Mouse (Mus musculus): ENCODE measurements around the gene Gm1673.

Gene Gm1673

DNA sequence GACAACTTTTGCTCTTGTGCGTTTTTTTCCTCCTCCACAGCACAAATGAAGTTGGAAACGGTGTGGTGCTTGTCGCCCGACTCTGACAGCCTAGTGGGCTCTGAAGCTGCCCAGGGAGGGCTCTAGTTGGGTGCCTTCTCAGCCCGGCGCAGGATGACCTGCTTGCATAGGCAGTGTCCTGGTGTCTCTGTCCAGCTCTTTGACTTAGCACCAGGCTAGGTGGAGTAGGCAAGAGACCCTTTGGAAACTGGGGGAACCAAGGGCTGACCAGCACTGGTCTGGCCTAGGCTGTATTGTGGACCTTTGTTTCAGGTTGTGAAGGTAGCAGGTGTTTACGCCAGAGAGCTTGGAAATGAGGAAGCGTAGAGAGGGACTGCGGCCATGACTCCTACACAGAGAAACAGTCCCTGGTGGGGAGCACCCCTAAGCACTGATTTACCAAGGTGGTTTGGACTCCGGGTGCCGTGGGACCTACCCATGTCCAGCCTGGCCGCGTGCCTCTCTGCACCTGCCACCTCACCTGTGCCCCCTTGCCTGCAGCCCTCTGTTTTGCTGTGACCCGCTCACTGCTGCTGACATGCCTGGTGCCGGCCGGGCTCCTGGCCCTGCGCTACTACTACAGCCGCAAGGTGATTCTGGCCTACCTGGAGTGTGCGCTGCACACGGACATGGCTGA, 14.7 kb downstream of the Gm1673 start:
- no peak for DNase-seq

DNA sequence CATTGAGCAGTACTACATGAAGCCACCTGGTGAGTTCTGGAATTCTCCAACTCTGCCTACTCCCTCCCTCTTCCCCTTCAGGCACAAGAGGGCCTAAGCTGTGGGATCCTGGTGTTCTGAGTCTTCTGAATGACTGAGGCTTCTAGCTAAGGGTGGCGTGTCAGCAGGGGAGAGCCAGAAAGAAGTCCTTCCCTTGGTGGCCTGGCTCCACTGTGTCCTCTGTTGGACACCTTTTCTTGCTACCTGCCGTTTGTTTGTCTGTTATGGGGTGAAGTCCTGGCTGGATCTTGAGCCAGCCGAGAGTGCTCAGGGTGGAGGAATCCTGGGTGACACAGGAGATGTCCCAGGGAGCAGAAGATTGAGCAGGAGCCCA, 15.3 kb downstream of the Gm1673 start:
- no peak for DNase-seq

DNA sequence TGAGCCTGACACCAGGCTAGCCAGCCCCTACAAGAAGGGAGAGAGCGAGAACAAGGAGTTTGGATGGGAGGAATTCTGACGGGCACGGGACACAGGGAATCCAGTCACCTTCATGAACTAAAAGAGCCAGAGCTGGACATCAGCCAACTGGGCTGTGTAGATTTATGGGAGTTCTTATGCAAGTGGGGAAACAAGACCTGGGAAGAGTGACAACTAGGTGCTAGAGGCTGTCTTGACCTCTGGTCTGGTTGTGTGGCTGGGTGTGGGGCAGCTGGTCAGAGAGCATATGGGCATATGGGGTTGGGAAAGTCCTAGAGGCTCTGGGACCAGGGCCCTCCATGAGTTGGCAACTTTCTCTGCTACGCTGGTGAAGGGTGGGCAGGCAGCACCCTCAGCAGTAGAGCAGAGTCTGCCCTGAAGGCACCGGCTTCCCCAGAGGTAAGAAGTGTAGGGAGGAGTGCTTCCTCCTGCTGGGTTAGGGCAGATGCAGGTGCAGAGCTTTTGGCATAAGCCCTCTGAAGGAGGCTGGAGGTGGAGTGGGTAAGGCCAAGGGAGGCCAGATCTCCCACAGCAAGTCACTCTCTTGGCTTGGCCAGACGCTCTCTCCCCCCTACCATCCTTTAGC, 16.3 kb downstream of the Gm1673 start:
- DNase-seq: no peak

DNA sequence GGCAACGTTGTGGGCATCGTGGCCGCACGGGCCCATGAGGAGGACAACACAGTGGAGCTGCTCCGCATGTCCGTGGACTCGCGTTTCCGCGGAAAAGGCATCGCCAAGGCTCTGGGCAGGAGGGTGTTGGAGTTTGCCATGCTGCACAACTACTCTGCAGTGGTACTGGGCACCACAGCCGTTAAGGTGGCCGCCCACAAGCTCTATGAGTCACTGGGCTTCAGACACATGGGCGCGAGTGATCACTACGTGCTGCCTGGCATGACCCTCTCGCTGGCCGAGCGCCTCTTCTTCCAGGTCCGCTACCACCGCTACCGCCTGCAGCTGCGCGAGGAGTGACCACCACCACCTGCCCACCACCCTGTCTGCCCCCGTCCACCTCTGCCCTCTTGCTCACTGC, 17.6 kb downstream of the Gm1673 start:
- no peak for DNase-seq

DNA sequence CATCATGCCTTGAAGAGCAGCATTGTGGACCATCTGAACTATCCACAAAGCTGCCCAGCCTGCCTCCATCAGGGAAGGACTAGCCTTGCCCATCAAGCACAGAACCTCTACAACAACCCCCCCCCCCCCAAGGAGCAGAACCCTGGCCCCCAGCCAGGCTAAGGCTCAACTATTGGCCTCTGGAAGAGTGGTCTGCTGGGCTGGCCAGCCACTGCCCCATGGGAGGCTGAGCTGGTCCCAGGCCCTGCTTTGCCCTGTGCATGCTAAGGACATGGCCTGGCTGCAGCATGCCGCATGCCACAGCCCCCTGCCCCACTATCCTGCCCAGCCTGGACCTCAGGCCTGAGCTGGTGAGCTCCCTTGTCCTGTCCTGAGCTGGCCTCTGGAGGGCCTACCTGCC, 18.2 kb downstream of the Gm1673 start:
- no peak for DNase-seq

DNA sequence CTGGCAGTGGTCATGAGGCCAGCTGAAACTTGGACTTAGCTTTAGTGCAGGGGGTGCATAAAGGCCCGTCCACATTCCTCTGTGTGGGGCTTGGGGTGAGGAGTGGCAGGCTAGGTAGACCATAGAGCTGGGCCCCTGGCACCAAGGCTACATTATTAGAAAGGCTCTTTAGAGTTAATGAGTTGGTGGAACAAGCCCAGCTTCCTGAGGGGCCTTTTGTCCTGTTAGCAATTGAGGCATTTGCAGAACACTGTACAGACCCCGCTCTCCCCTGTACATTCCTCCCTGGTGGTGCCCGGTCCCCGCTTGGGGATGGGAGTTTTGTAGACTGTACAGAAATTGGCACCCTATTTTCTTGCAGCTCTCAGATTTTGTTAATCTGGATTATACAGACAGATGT, 19.4 kb downstream of the Gm1673 start:
- DNase-seq: no peak

DNA sequence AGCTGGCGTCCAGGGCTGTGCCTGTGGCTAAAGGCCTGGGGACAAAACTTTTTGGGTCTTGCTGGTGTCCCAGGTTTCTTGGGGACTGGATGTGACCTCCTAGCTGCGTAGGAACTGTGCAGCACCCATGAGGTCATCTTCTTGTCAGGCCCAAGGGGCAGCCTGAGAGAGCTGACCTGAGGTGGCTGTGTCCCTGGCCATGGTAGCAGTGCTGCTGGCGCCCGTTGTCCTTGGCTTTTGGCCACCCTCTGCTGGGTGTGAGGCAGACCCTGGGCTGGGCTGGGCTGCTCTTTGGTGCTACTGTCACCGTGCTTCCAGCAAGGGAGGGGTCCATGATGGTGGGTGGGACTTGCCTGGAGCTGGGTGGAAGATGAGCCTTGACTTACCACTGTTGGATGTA, 21.4 kb downstream of the Gm1673 start:
- DNase-seq: no peak

DNA sequence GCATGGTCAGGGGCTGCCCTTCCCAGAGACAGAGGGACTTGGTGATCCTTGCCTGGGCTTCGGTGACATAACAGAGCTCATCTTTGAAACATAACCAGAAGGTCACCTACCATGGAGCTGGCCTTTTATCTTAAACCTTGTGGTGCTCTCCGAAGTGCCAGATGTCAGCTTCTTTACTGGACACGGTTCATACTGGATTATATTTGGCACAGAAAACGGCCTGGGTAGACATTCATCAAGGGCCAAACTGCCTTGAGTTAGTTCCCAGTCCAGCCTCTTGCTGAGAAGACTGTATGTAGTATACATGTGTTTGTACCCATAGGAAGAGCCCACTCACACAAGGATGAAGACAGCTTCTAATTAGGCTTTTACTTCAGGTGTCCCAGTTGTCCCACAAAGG, 23.6 kb downstream of the Gm1673 start:
- no peak for DNase-seq

DNA sequence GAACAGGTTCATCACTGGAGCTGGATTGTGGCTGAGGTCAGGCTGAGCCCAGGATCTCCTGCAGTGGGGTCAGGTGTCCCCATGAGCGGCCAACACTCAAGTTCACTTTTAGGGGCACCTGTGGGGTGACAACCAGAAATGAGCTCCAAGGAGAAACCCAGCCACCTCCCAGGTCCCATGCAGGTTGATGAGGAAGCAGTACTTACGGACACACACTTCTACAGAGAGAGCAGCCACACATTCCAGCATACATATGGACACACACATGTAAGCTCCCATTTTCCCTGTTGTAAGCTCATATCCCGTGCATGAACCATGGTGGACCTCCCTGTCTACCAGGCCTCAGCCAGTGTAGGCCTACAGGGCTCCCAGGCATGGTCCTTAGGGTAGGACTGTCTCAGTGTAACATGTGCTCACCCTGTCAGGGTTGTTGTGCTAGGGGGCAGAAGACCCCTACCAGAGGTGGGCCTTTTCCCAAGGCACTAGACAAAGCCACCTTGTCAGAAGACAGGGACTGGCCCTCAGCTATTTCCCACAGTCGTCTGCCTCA, 24.2 kb downstream of the Gm1673 start:
- no peak for DNase-seq

DNA sequence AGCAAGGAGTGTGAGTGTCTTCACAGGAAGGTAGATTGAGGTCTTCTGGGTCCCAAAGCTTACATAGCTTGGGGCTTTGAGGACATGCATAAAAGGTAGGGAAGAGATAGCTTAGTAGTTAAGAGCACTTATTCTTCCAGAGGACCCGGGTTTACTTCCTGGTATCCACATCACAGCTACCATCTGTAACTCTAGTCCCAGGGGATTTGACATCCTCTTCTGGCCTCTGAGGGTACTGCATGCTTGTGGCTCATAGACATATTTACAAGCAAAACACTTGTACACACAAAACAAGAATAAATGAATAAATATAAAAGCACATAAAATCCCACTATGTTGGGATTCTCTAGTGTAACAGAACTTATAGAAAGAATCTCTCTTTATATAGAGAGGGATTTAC, 31.4 kb downstream of the Gm1673 start:
- DNase-seq: no peak

DNA sequence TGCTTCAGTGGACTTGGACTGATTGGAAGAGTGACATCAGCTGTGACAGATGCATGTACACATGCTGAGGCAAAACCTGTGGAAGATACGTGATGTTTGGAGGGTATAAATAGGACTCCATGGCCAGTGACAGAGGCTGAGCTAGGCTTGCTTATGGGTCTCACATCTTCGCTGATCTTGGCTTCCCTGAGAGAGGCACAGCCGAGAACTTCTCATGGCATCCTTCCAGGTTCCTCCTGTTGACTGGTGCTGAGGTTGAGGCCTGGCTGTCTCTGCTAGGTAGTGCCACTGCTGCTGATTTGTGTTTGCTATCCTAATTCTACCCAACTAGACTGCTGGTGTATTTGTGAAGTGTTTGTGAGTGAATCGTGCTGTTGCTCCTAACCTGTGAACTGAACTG, 35.7 kb downstream of the Gm1673 start:
- DNase-seq: no peak

DNA sequence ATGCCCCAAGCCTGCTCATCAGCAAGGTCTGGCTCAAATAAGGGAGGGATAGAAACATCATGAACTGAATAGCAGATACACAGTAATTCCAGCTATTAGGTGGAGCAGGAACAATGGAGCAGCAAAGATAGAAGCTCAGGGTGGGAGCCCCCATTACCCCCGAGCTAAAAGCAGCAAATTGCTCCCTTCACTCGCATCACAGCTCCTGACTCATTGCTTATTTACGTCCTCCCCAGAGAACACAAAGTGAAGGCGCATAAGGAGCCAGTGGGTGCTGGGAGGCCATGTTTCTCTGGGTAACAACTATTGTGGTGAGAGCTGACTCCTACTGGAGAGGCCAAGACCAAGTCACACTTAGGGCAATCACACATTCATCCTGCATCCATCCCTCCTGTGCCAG, 46.9 kb downstream of the Gm1673 start:
- no peak for DNase-seq

DNA sequence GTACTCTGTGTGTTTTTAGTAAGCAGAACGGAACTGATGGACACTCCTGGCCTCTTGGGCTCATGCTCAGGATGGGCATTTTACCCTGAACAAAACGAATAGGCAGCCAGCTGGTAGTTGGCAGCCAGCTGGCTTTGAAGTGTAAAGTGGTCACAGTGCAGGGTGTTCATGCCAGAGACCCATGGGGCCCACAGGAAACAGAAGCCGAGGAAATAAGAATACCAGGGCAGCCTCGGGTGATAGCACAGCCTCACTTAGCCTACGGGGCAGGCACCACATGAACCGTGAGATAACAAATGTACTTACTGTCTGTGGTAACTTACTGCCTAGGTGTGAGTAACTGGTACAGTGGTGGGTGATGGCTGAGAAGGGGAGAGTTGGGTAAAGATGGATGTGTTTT, 47.8 kb downstream of the Gm1673 start:
- DNase-seq: no peak

DNA sequence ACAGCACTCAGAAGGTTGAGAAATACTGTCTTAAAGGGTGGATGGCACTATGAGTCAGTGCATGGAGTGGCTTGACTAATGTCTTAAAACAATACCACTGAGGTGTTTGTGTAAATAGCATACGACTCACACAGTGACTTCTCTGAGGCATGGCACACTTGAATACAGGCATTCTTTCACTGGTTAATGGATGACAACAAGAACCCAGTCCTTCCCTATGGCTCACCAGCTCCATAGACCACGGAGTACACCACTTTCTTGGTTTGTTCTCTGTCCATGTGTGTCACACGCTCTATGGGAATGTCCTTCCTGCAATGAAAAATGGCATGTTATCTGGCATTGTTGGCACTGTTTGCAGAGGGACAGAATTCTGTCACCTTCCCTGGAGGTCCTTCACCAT, 49.3 kb downstream of the Gm1673 start:
- no peak for DNase-seq
